Mouse (Mus musculus): ENCODE data around the gene Dgkd.

GRCm38 (mm10) chr1:87873081-87873480, 20.0 kb downstream of the Dgkd start:
- no peak for TF ChIP-seq POLR2A (IDR thresholded peaks at IDR 0.05; ENCODE audit: extremely low read depth, insufficient read depth, low read length)
- TF ChIP-seq CTCF (IDR thresholded peaks at IDR 0.05; ENCODE audit: extremely low read depth, insufficient read depth, low read length), result no peak
